Mouse (Mus musculus) embryo, embryonic 11 days (tissue): Measurements from ENCODE around the gene E130114P18Rik.
A peak's percentile ranks its signal among the peaks of the same experiment; 100 is the strongest.

ENCODE experiments used
- DNase-seq: peaks from one replicate; pipeline ENCODE4 v3.0.0-alpha.2; 2015

E130114P18Rik gene

GRCm38 (mm10) chr4:97690384-97690766 is 87.5 kb downstream of the E130114P18Rik start:
- DNase-seq, result no peak

GRCm38 (mm10) chr4:97689456-97690383 is 88.2 kb downstream of the E130114P18Rik start:
- DNase-seq, result peak; percentile 49

- no peak for DNase-seq
Observed at GRCm38 (mm10) chr4:97686020-97686419, 91.9 kb downstream of the E130114P18Rik start.

GRCm38 (mm10) chr4:97676579-97676937 is 101.3 kb downstream of the E130114P18Rik start:
- no peak for DNase-seq

- no peak for DNase-seq
Observed at GRCm38 (mm10) chr4:97675741-97676578, 101.9 kb downstream of the E130114P18Rik start.

GRCm38 (mm10) chr4:97673854-97674510 is 103.9 kb downstream of the E130114P18Rik start:
- DNase-seq, result no peak

- DNase-seq, result no peak
Observed at GRCm38 (mm10) chr4:97672501-97672900, 105.4 kb downstream of the E130114P18Rik start.

GRCm38 (mm10) chr4:97671911-97672310 is 106.0 kb downstream of the E130114P18Rik start:
- no peak for DNase-seq

GRCm38 (mm10) chr4:97670418-97670817 is 107.5 kb downstream of the E130114P18Rik start:
- DNase-seq, result no peak

- no peak for DNase-seq
Observed at GRCm38 (mm10) chr4:97669808-97670207, 108.1 kb downstream of the E130114P18Rik start.

GRCm38 (mm10) chr4:97665428-97665755 is 112.5 kb downstream of the E130114P18Rik start:
- DNase-seq, result no peak

- DNase-seq, result no peak
Observed at GRCm38 (mm10) chr4:97664738-97665427, 113.0 kb downstream of the E130114P18Rik start.

- DNase-seq, result no peak
Observed at GRCm38 (mm10) chr4:97663922-97664321, 114.0 kb downstream of the E130114P18Rik start.

GRCm38 (mm10) chr4:97662841-97663240 is 115.0 kb downstream of the E130114P18Rik start:
- no peak for DNase-seq

GRCm38 (mm10) chr4:97661611-97662273 is 116.1 kb downstream of the E130114P18Rik start:
- DNase-seq, result no peak

GRCm38 (mm10) chr4:97657586-97657985 is 120.3 kb downstream of the E130114P18Rik start:
- peak; percentile 54 for DNase-seq

GRCm38 (mm10) chr4:97649626-97650015 is 128.3 kb downstream of the E130114P18Rik start:
- DNase-seq, result no peak

- DNase-seq, result peak; percentile 85
Observed at GRCm38 (mm10) chr4:97648825-97649625, 128.9 kb downstream of the E130114P18Rik start.

GRCm38 (mm10) chr4:97648436-97648707 is 129.5 kb downstream of the E130114P18Rik start:
- no peak for DNase-seq

GRCm38 (mm10) chr4:97647700-97648435 is 130.0 kb downstream of the E130114P18Rik start:
- no peak for DNase-seq

- no peak for DNase-seq
Observed at GRCm38 (mm10) chr4:97647236-97647635, 130.6 kb downstream of the E130114P18Rik start.
